Mouse (Mus musculus) erythroblast, embryonic 14.5 days (primary cell): Measurements from ENCODE around the gene Zfp382.

ENCODE experiments used
- GATA1 ChIP-seq: IDR thresholded peaks from 2 replicates; pipeline ENCODE4 v1.6.1; 2012; ENCODE audit warnings: low read length, inconsistent platforms, mixed read lengths
- TAL1 ChIP-seq: IDR thresholded peaks from 3 replicates; pipeline ENCODE4 v1.6.1; 2012; ENCODE audit warnings: low read length, inconsistent platforms, mixed read lengths

- TF ChIP-seq GATA1 (no peak), TAL1 (no peak)
Measured at GRCm38 (mm10) chr7:30176474-30176873, 54.7 kb downstream of the Zfp382 start.
